Mouse (Mus musculus) olfactory bulb, adult 2 months (tissue): ENCODE data around the gene Gm28308.

Source experiments
- CTCF ChIP-seq: fragments of 200-500 bp; IDR thresholded peaks from 2 replicates; pipeline ENCODE4 v1.5.1; 2012; ENCODE audit warnings: low read depth, mild to moderate bottlenecking, low read length, moderate library complexity; ENCODE audit not compliant: insufficient read depth
- POLR2A ChIP-seq: fragments of 200-500 bp; IDR thresholded peaks from 2 replicates; pipeline ENCODE4 v1.6.1; 2012; ENCODE audit warnings: mild to moderate bottlenecking, low read depth, low read length, moderate library complexity; ENCODE audit not compliant: insufficient read depth

DNA sequence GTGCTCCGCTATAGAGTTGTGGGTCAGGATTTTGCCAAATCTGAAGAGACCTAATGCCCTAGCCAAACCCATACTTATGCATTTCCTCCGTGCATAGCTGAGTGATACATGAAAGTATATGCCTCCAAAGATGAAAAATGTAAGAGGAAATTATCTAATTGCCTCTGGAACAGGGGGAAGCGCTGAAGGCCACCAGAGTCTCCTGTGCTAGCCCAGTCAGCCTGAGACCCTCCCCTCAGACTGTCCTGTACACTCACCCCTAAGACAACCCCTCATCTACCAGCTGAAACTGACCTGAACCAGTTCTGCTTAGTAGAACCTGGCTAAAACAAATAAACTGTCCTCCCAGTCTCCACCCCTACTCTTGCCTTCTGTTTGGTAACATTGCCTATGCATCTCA is 32.4 kb downstream of the Gm28308 start:
- TF ChIP-seq CTCF, result no peak
- no peak for TF ChIP-seq POLR2A
